Mouse (Mus musculus) bone marrow, adult 2 months (tissue): ENCODE results near the gene Tgfbr3l.

Experiments used
- CTCF ChIP-seq: fragments of 200-500 bp; IDR thresholded peaks from 2 replicates; pipeline ENCODE4 v1.5.1; 2011; ENCODE audit warnings: low read length, control low read depth; ENCODE audit not compliant: control insufficient read depth, insufficient read depth
- POLR2A ChIP-seq: fragments of 200-500 bp; IDR thresholded peaks from 2 replicates; pipeline ENCODE4 v1.6.1; 2011; ENCODE audit warnings: low read depth, mild to moderate bottlenecking, control low read depth, low read length, borderline replicate concordance; ENCODE audit not compliant: control insufficient read depth

DNA sequence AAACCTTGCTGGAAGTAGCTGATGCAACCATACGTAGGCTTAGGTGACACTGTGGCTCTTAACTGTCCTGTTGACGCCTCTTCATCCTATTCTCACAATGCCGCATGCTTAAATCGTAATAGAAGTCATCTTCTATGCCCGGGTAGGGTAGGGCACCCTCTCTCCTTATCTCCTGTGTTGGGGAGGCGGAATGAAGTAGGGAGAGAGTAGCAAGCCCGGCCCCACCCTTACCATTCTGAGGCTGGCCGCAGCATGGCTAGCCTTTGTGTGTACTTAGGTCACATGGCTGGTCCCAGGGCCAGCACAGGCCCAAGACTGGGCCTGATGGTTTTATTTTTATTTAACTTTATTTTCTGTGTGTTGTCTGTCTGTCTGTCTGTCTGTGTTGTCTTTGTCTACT, 773 bp upstream of the Tgfbr3l start:
- TF ChIP-seq POLR2A = no peak
- TF ChIP-seq CTCF = no peak
